ENCODE assay signal across 10 mouse cellular contexts in the genomic region with DNA sequence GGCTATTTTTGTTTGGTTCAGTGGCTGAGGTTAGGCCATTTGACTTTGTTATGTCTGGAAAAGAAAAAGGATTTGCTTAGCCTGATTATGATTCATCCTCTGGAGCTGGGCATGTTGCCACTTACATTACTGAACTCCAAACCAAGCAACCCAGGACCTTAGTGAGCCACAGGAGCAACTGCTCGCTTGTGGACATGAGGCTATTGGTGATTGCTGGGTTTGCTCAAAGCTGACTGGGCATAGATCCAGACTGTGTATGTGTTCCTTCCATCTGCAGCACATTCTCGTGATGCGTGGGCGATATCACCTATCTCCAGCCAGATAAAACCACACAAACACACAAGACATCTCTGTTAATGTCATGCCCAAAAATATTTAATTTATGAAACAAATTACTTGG. TPM values are rescaled to one million over a fixed set of nuclear protein-coding genes. Genes with fewer than 3 reads are reported as not detected.
A peak's percentile ranks its signal among the peaks of the same experiment; 100 is the strongest.
DNase-seq lines count a peak whose midpoint lies in the region; ATAC-seq and TF ChIP-seq lines count a peak whose summit lies in the region.
"Had no signal": no experiment of that assay in that cellular context is flagged by ENCODE, and none has a peak within 500 bp of the region (broad histone marks: within the 10 kb centered on the region; RNA-seq: fewer than 3 reads in every experiment).

No protein-coding gene starts in this region.

- H3K9me3 ChIP-seq in intestine, embryonic 14.5 days (ENCODE audit: control insufficient read depth, low read length) = no peaks in the 10 kb centered on the region
- no peaks in the 10 kb centered on the region for H3K9me3 ChIP-seq in intestine, postnatal 0 days (ENCODE audit: control insufficient read depth)
- no peaks in the 10 kb centered on the region for H3K9me3 ChIP-seq in heart, embryonic 15.5 days (replicated peaks)

- H3K4me2 ChIP-seq in intestine, embryonic 14.5 days (ENCODE audit: low read length) = no peak overlapping the region
- H3K4me2 ChIP-seq in intestine, postnatal 0 days (replicated peaks; ENCODE audit: low read depth) = no peak overlapping the region
- H3K4me2 ChIP-seq in heart, embryonic 15.5 days = no peak overlapping the region

- no peak overlapping the region for H3K9ac ChIP-seq in intestine, embryonic 14.5 days (ENCODE audit: low read length)
- H3K9ac ChIP-seq in intestine, postnatal 0 days (ENCODE audit: low read depth, low read length) = no peak overlapping the region
- H3K9ac ChIP-seq in heart, embryonic 15.5 days = no peak overlapping the region

- ATAC-seq in intestine, embryonic 14.5 days (replicated peaks; ENCODE audit: low FRiP score, low TSS enrichment, low read depth) = peak; percentile 57
- ATAC-seq in intestine, postnatal 0 days = no peak
- ATAC-seq in heart, embryonic 15.5 days (replicated peaks; ENCODE audit: insufficient number of reproducible peaks, insufficient read depth, low FRiP score, low read depth) = peak; percentile 87
- peak; percentile 29; the same call in 1 of the 2 replicates for ATAC-seq in megakaryocyte progenitor cell, adult 5-6 weeks (replicated peaks; ENCODE audit: poor library complexity)

- 45% methylated on average over 4 of the region's 4 CpGs for WGBS in intestine, embryonic 14.5 days
- WGBS in intestine, postnatal 0 days = 56% methylated on average over 4 of the region's 4 CpGs
- 26% methylated on average over 4 of the region's 4 CpGs for WGBS in heart, embryonic 15.5 days
- WGBS in thymus, adult 2 months = 84% methylated on average over 4 of the region's 4 CpGs

- peak; percentile 58 for DNase-seq in intestine, embryonic 14.5 days (ENCODE audit: low spot score)
- peak; percentile 71 to 80 for DNase-seq in cerebellum, postnatal 14 days
- DNase-seq in layer of hippocampus, adult 9-11 months = peak; percentile 39
- DNase-seq in urinary bladder, postnatal 36 days (ENCODE audit: low spot score in 2 of 2) = peak; percentile 60 to 66
- no peak for DNase-seq in thymus, adult 2 months

- no peak overlapping the region for H3K4me3 ChIP-seq in intestine, embryonic 14.5 days (ENCODE audit: low read depth, low read length)
- H3K4me3 ChIP-seq in intestine, postnatal 0 days (ENCODE audit: low read depth, low read length) = no peak overlapping the region
- H3K4me3 ChIP-seq in heart, embryonic 15.5 days = no peak overlapping the region
- no peak overlapping the region for H3K4me3 ChIP-seq in thymus, adult 2 months (ENCODE audit: control insufficient read depth, insufficient read depth, low read length)

- H3K27ac ChIP-seq in intestine, embryonic 14.5 days (ENCODE audit: low read depth) = no peak overlapping the region
- H3K27ac ChIP-seq in intestine, postnatal 0 days (ENCODE audit: low read depth, low read length) = no peak overlapping the region
- peak overlapping the region; percentile 49 for H3K27ac ChIP-seq in heart, embryonic 15.5 days
- H3K27ac ChIP-seq in thymus, adult 2 months (ENCODE audit: control insufficient read depth, insufficient read depth, low read length) = no peak overlapping the region

- no peaks in the 10 kb centered on the region for H3K36me3 ChIP-seq in intestine, embryonic 14.5 days (ENCODE audit: control insufficient read depth, insufficient read depth, low read length)
- H3K36me3 ChIP-seq in intestine, postnatal 0 days (ENCODE audit: control insufficient read depth, insufficient read depth) = no peaks in the 10 kb centered on the region
- no peaks in the 10 kb centered on the region for H3K36me3 ChIP-seq in heart, embryonic 15.5 days
- no peaks in the 10 kb centered on the region for H3K36me3 ChIP-seq in thymus, adult 2 months (ENCODE audit: control insufficient read depth, insufficient read depth, low read length)

- 0 out of 2 replicates have a peak, but pooled peaks cover 3% of the 10 kb centered on the region for H3K4me1 ChIP-seq in intestine, embryonic 14.5 days (replicated peaks; ENCODE audit: control insufficient read depth, insufficient read depth, low read length)
- no peaks in the 10 kb centered on the region for H3K4me1 ChIP-seq in intestine, postnatal 0 days (replicated peaks; ENCODE audit: control insufficient read depth, insufficient read depth, low read length)
- H3K4me1 ChIP-seq in heart, embryonic 15.5 days (replicated peaks) = peaks cover 9% of the 10 kb centered on the region
- H3K4me1 ChIP-seq in thymus, adult 2 months (replicated peaks; ENCODE audit: control insufficient read depth, insufficient read depth, low read length) = no peaks in the 10 kb centered on the region

- H3K27me3 ChIP-seq in intestine, embryonic 14.5 days (replicated peaks; ENCODE audit: control insufficient read depth, insufficient read depth, low read length) = no peaks in the 10 kb centered on the region
- no peaks in the 10 kb centered on the region for H3K27me3 ChIP-seq in intestine, postnatal 0 days (replicated peaks; ENCODE audit: control insufficient read depth, insufficient read depth, low read length)
- no peaks in the 10 kb centered on the region for H3K27me3 ChIP-seq in heart, embryonic 15.5 days
- no peaks in the 10 kb centered on the region for H3K27me3 ChIP-seq in thymus, adult 2 months (ENCODE audit: control insufficient read depth, insufficient read depth, low read length)

- no peak for TF ChIP-seq POLR2A in thymus, adult 2 months (IDR thresholded peaks at IDR 0.05; ENCODE audit: control insufficient read depth, extremely low read depth, insufficient read depth, low read length, poor library complexity)

- TF ChIP-seq CTCF in intestine, postnatal 0 days (IDR thresholded peaks at IDR 0.05; ENCODE audit: low read depth) = no peak
- no peak for TF ChIP-seq CTCF in thymus, adult 2 months (IDR thresholded peaks at IDR 0.05; ENCODE audit: borderline replicate concordance, control insufficient read depth, extremely low read depth, insufficient read depth, low read length, poor library complexity)

RNA-seq across cellular contexts. Expression of a gene that starts 42.8 kb away (rescaled TPM):
- polyA plus RNA-seq in intestine, embryonic 14.5 days (2014; fragmentation: Nextera tagmentation; extraction: Ambion mirVana) = 80.2 and 89.0 TPM in 2 replicates
- 24.3 and 25.3 TPM in 2 replicates for polyA plus RNA-seq in intestine, postnatal 0 days (2015; fragmentation: Nextera tagmentation; extraction: Ambion mirVana)
- 30.4 and 31.9 TPM in 2 replicates for polyA plus RNA-seq in heart, embryonic 15.5 days (2015; fragmentation: Nextera tagmentation; extraction: Ambion mirVana)
- 145 and 159 TPM in 2 replicates for total RNA-seq in megakaryocyte progenitor cell, adult 5-6 weeks (2015)
- 68.6 and 97.2 TPM in 2 replicates for total RNA-seq in megakaryocyte progenitor cell, adult 5-6 weeks (2017)
- 76.2 and 86.8 TPM in 2 replicates for polyA plus RNA-seq in thymus, adult 2 months (2012; rRNA removed)

RNA-seq across cellular contexts. Expression of a gene that starts 52.3 kb away (rescaled TPM):
- polyA plus RNA-seq in intestine, embryonic 14.5 days (2014; fragmentation: Nextera tagmentation; extraction: Ambion mirVana) = not detected in 2 replicates
- polyA plus RNA-seq in intestine, postnatal 0 days (2015; fragmentation: Nextera tagmentation; extraction: Ambion mirVana) = not detected in 2 replicates
- not detected in 2 replicates for polyA plus RNA-seq in heart, embryonic 15.5 days (2015; fragmentation: Nextera tagmentation; extraction: Ambion mirVana)
- total RNA-seq in megakaryocyte progenitor cell, adult 5-6 weeks (2015) = not detected in 2 replicates
- total RNA-seq in megakaryocyte progenitor cell, adult 5-6 weeks (2017) = not detected in 2 replicates
- not detected in 2 replicates for polyA plus RNA-seq in thymus, adult 2 months (2012; rRNA removed)
- total RNA-seq: ES-E14; hematopoietic stem cell, adult 5-6 weeks had no signal
